Mouse (Mus musculus): Measurements from ENCODE around the gene Hist1h1t.

GRCm38 (mm10) chr13:23685121-23685861 lies 10.3 kb upstream of the Hist1h1t start:
- TF ChIP-seq CTCF (IDR thresholded peaks at IDR 0.05; ENCODE audit: extremely low read depth, insufficient read depth, low read length) (no peak), POLR2A (IDR thresholded peaks at IDR 0.05; ENCODE audit: extremely low read depth, insufficient read depth, low read length) (no peak)

All from cortical plate, adult 2 months (tissue).